Mouse (Mus musculus) heart, embryonic 15.5 days (tissue): ENCODE measurements around the gene Ptma. TPM values are rescaled to one million over a fixed set of nuclear protein-coding genes. Genes with fewer than 3 reads are reported as not detected.
"Not testable (repeated sequence)": the region's sequence is repeated elsewhere in the genome, so short reads cannot be mapped to it uniquely, and the experiment has no call there.

Experiments used
- ATAC-seq: fragments of 200-750 bp; cut with Nextera tagmentation; replicated peaks from 2 replicates; pipeline ENCODE4 v1.8.0; 2017; ENCODE audit warnings: low read depth, moderate TSS enrichment; ENCODE audit not compliant: insufficient number of reproducible peaks, insufficient read depth, low FRiP score
- H3K27ac ChIP-seq: fragments of 300-500 bp; sonication (generic); 2 replicates; pipeline ENCODE4 v1.5.1; 2015; ENCODE audit warnings: mild to moderate bottlenecking, inconsistent platforms
- H3K27me3 ChIP-seq: fragments of 300-500 bp; sonication (generic); 2 replicates; pipeline ENCODE4 v1.6.1; 2015; ENCODE audit warnings: inconsistent platforms
- H3K36me3 ChIP-seq: fragments of 300-500 bp; sonication (generic); 2 replicates; pipeline ENCODE4 v1.6.1; 2015; ENCODE audit warnings: mild to moderate bottlenecking, inconsistent platforms
- H3K4me1 ChIP-seq: fragments of 300-500 bp; sonication (generic); replicated peaks from 2 replicates; pipeline ENCODE4 v1.6.1; 2015; ENCODE audit warnings: inconsistent platforms
- H3K4me2 ChIP-seq: fragments of 300-500 bp; sonication (generic); 2 replicates; pipeline ENCODE4 v1.6.1; 2015; ENCODE audit warnings: inconsistent platforms, mild to moderate bottlenecking, moderate library complexity
- H3K4me3 ChIP-seq: fragments of 300-500 bp; sonication (generic); 2 replicates; pipeline ENCODE4 v1.5.1; 2015; ENCODE audit warnings: mild to moderate bottlenecking, inconsistent platforms
- H3K9ac ChIP-seq: fragments of 300-500 bp; sonication (generic); 2 replicates; pipeline ENCODE4 v1.6.1; 2015; ENCODE audit warnings: mild to moderate bottlenecking, inconsistent platforms
- H3K9me3 ChIP-seq: fragments of 300-500 bp; sonication (generic); replicated peaks from 2 replicates; pipeline ENCODE4 v1.6.1; 2016; ENCODE audit warnings: inconsistent platforms
- WGBS: fragments of 180-500 bp; shearing (Covaris S2); methylation state at CpG from one replicate; pipeline ENCODE4 v1.1.7; 2015; ENCODE audit warnings: mixed read lengths; 5-methylcytosine and 5-hydroxymethylcytosine counted together
- polyA plus RNA-seq: library from polyadenylated mRNA; unstranded; fragments of >200 nt; fragmentation: Nextera tagmentation; extraction: Ambion mirVana; gene quantifications from 2 replicates; pipeline ENCODE4 v1.2.1, GENCODE M21; 2015

Ptma gene
- polyA plus RNA-seq, 1 experiment from 2014 or later: 791 TPM

GRCm38 (mm10) chr1:86530871-86531546, 4.5 kb downstream of the Ptma start:
- no peak overlapping the region; the same call in 1 of the 2 replicates for H3K4me2 ChIP-seq
- H3K27me3 ChIP-seq: no peaks in the 10 kb centered on the region
- H3K9ac ChIP-seq: 0 out of 2 replicates have a peak overlapping the region, but pooled peaks have one; percentile 2
- WGBS: 30% methylated on average over 4 of the region's 4 CpGs
- H3K27ac ChIP-seq: peak overlapping the region; percentile 53
- H3K9me3 ChIP-seq: no peaks in the 10 kb centered on the region
- no peak overlapping the region for H3K4me3 ChIP-seq
- peaks cover 20% of the 10 kb centered on the region for H3K36me3 ChIP-seq
- peaks cover 34% of the 10 kb centered on the region for H3K4me1 ChIP-seq
- ATAC-seq: no peak

- Histone ChIP-seq H3K9me3 (no peaks in the 10 kb centered on the region), H3K27ac (peak overlapping the region; percentile 53), H3K4me3 (no peak overlapping the region), H3K4me1 (peaks cover 34% of the 10 kb centered on the region), H3K36me3 (peaks cover 20% of the 10 kb centered on the region), H3K9ac (peak overlapping the region; percentile 2; the same call in 1 of the 2 replicates), H3K4me2 (peak overlapping the region; percentile 32), H3K27me3 (no peaks in the 10 kb centered on the region)
- WGBS: 11% methylated on average over 13 of the region's 13 CpGs
- no peak for ATAC-seq
Measured at GRCm38 (mm10) chr1:86531547-86532321, 5.2 kb downstream of the Ptma start.

GRCm38 (mm10) chr1:86532362-86533051, 6.0 kb downstream of the Ptma start:
- peaks cover 20% of the 10 kb centered on the region for H3K36me3 ChIP-seq
- H3K9me3 ChIP-seq: no peaks in the 10 kb centered on the region
- H3K4me2 ChIP-seq: peak overlapping the region; percentile 32
- H3K27ac ChIP-seq: peak overlapping the region; percentile 53
- peak; percentile 18; the same call in 1 of the 2 replicates for ATAC-seq
- no peak overlapping the region for H3K4me3 ChIP-seq
- H3K4me1 ChIP-seq: peaks cover 34% of the 10 kb centered on the region
- no peaks in the 10 kb centered on the region for H3K27me3 ChIP-seq
- H3K9ac ChIP-seq: no peak overlapping the region
- WGBS: 24% methylated on average over 11 of the region's 11 CpGs

GRCm38 (mm10) chr1:86533411-86534130, 7.0 kb downstream of the Ptma start:
- peaks cover 20% of the 10 kb centered on the region for H3K36me3 ChIP-seq
- no peak overlapping the region for H3K4me3 ChIP-seq
- no peaks in the 10 kb centered on the region for H3K27me3 ChIP-seq
- no peak overlapping the region for H3K4me2 ChIP-seq
- no peak overlapping the region for H3K9ac ChIP-seq
- no peaks in the 10 kb centered on the region for H3K9me3 ChIP-seq
- 83% methylated on average over 6 of the region's 6 CpGs for WGBS
- ATAC-seq: no peak
- no peak overlapping the region for H3K27ac ChIP-seq
- peaks cover 34% of the 10 kb centered on the region for H3K4me1 ChIP-seq

- Histone ChIP-seq H3K27ac (no peak overlapping the region), H3K9me3 (no peaks in the 10 kb centered on the region), H3K4me2 (no peak overlapping the region), H3K9ac (no peak overlapping the region), H3K4me1 (no peaks in the 10 kb centered on the region), H3K27me3 (no peaks in the 10 kb centered on the region), H3K4me3 (no peak overlapping the region), H3K36me3 (peaks cover 18% of the 10 kb centered on the region)
- 61% methylated on average over 3 of the region's 3 CpGs for WGBS
- ATAC-seq: no peak
Measured at GRCm38 (mm10) chr1:86538383-86538782, 11.9 kb downstream of the Ptma start.

GRCm38 (mm10) chr1:86539583-86539982, 13.1 kb downstream of the Ptma start:
- H3K4me3 ChIP-seq, H3K9ac ChIP-seq, H3K4me2 ChIP-seq, ATAC-seq, H3K27me3 ChIP-seq, H3K27ac ChIP-seq, H3K9me3 ChIP-seq, H3K4me1 ChIP-seq: not testable (repeated sequence)
- 86% methylated on average over 12 of the region's 12 CpGs for WGBS
- peaks cover 30% of the 10 kb centered on the region for H3K36me3 ChIP-seq

- Histone ChIP-seq H3K4me2 (no peak overlapping the region), H3K9ac (no peak overlapping the region), H3K4me1 (no peaks in the 10 kb centered on the region), H3K9me3 (no peaks in the 10 kb centered on the region), H3K4me3 (no peak overlapping the region), H3K27ac (no peak overlapping the region), H3K27me3 (no peaks in the 10 kb centered on the region), H3K36me3 (peaks cover 44% of the 10 kb centered on the region)
- ATAC-seq: no peak
- WGBS: 85% methylated on average over 2 of the region's 2 CpGs
Measured at GRCm38 (mm10) chr1:86542584-86542983, 16.1 kb downstream of the Ptma start.

GRCm38 (mm10) chr1:86546797-86547196, 20.3 kb downstream of the Ptma start:
- H3K27ac ChIP-seq: no peak overlapping the region
- H3K9me3 ChIP-seq: no peaks in the 10 kb centered on the region
- H3K4me2 ChIP-seq: no peak overlapping the region
- H3K4me1 ChIP-seq: no peaks in the 10 kb centered on the region; the same call in 1 of the 2 replicates
- peaks cover 41% of the 10 kb centered on the region for H3K36me3 ChIP-seq
- H3K27me3 ChIP-seq: no peaks in the 10 kb centered on the region
- no peak for ATAC-seq
- H3K4me3 ChIP-seq: no peak overlapping the region
- 73% methylated on average over 3 of the region's 3 CpGs for WGBS
- H3K9ac ChIP-seq: no peak overlapping the region

GRCm38 (mm10) chr1:86551299-86551698, 24.8 kb downstream of the Ptma start:
- ATAC-seq: no peak
- no peak overlapping the region for H3K4me3 ChIP-seq
- H3K4me2 ChIP-seq: no peak overlapping the region
- 64% methylated on average over 4 of the region's 4 CpGs for WGBS
- H3K27ac ChIP-seq: no peak overlapping the region
- H3K9ac ChIP-seq: no peak overlapping the region
- no peaks in the 10 kb centered on the region for H3K9me3 ChIP-seq
- no peaks in the 10 kb centered on the region for H3K27me3 ChIP-seq
- H3K4me1 ChIP-seq: no peaks in the 10 kb centered on the region; the same call in 1 of the 2 replicates
- H3K36me3 ChIP-seq: 0 out of 2 replicates have a peak, but pooled peaks cover 5% of the 10 kb centered on the region

GRCm38 (mm10) chr1:86551877-86552276, 25.4 kb downstream of the Ptma start:
- H3K9me3 ChIP-seq: no peaks in the 10 kb centered on the region
- H3K27me3 ChIP-seq: no peaks in the 10 kb centered on the region
- no peak overlapping the region for H3K4me3 ChIP-seq
- no peak overlapping the region for H3K4me2 ChIP-seq
- WGBS: 38% methylated on average over 2 of the region's 2 CpGs
- H3K27ac ChIP-seq: no peak overlapping the region
- no peak overlapping the region for H3K9ac ChIP-seq
- no peak for ATAC-seq
- H3K4me1 ChIP-seq: no peaks in the 10 kb centered on the region; the same call in 1 of the 2 replicates
- 0 out of 2 replicates have a peak, but pooled peaks cover 5% of the 10 kb centered on the region for H3K36me3 ChIP-seq

GRCm38 (mm10) chr1:86555665-86556064, 29.1 kb downstream of the Ptma start:
- H3K36me3 ChIP-seq: no peaks in the 10 kb centered on the region
- H3K27me3 ChIP-seq: no peaks in the 10 kb centered on the region
- 90% methylated on average over 3 of the region's 3 CpGs for WGBS

More at GRCm38 (mm10) chr1:86555665-86556064, 29.1 kb downstream of the Ptma start:
- Histone ChIP-seq H3K9ac (no peak overlapping the region), H3K27ac (no peak overlapping the region), H3K4me2 (no peak overlapping the region), H3K4me1 (no peaks in the 10 kb centered on the region; the same call in 1 of the 2 replicates), H3K9me3 (no peaks in the 10 kb centered on the region), H3K4me3 (no peak overlapping the region)
- no peak for ATAC-seq
